Mouse (Mus musculus) heart, adult 2 months (tissue): Measurements from ENCODE around the gene Slc39a10. TPM values are rescaled to one million over a fixed set of nuclear protein-coding genes. Genes with fewer than 3 reads are reported as not detected.

ENCODE experiments used
- DNase-seq, 2 experiments: peaks; one replicate each; pipeline ENCODE4 v3.0.0; 2021
- H3K27ac ChIP-seq: fragments of 200-600 bp; 2 replicates; pipeline ENCODE4 v1.8.1; 2022
- H3K27me3 ChIP-seq: fragments of 200-500 bp; 2 replicates; pipeline ENCODE4 v1.6.1; 2012; ENCODE audit warnings: mild to moderate bottlenecking, low read length, inconsistent platforms, mixed read lengths; ENCODE audit not compliant: control insufficient read depth, insufficient read depth
- H3K36me3 ChIP-seq: fragments of 200-500 bp; 2 replicates; pipeline ENCODE4 v1.6.1; 2012; ENCODE audit warnings: low read length, inconsistent platforms; ENCODE audit not compliant: control insufficient read depth, insufficient read depth
- H3K4me1 ChIP-seq: fragments of 200-500 bp; 2 replicates; pipeline ENCODE4 v1.6.1; 2011; ENCODE audit warnings: low read length; ENCODE audit not compliant: control insufficient read depth, insufficient read depth
- H3K4me3 ChIP-seq: fragments of 200-600 bp; 2 replicates; pipeline ENCODE4 v1.8.1; 2022
- H3K79me2 ChIP-seq: fragments of 200-500 bp; replicated peaks from 2 replicates; pipeline ENCODE4 v1.6.1; 2012; ENCODE audit warnings: mild to moderate bottlenecking, inconsistent platforms, low read length, moderate library complexity, mixed read lengths; ENCODE audit not compliant: control insufficient read depth, insufficient read depth
- H3K9ac ChIP-seq: fragments of 200-500 bp; 2 replicates; pipeline ENCODE4 v1.6.1; 2012; ENCODE audit warnings: low read depth, mild to moderate bottlenecking, control low read depth, inconsistent platforms, low read length, mixed read lengths
- CTCF ChIP-seq: fragments of 200-600 bp; IDR thresholded peaks from 2 replicates; pipeline ENCODE4 v1.8.1; 2022; ENCODE audit warnings: antibody characterized with exemption, mild to moderate bottlenecking, moderate library complexity
- EP300 ChIP-seq: fragments of 200-500 bp; IDR thresholded peaks from 2 replicates; pipeline ENCODE4 v1.6.1; 2011; ENCODE audit warnings: low read depth, low read length, control low read depth; ENCODE audit not compliant: insufficient read depth
- POLR2A ChIP-seq: fragments of 200-500 bp; IDR thresholded peaks from 2 replicates; pipeline ENCODE4 v1.6.1; 2011; ENCODE audit warnings: mild to moderate bottlenecking, low read depth, low read length, control low read depth; ENCODE audit not compliant: insufficient read depth
- WGBS: fragments of 180-500 bp; shearing (Covaris S2); methylation state at CpG from one replicate; pipeline ENCODE4 v1.1.7; 2018; 5-methylcytosine and 5-hydroxymethylcytosine counted together
- intact Hi-C: fragments of 180-260 bp; cut with DNase I; formaldehyde crosslinking; loops from one replicate; pipeline ENCODE4 v1.15.1; 2025
- polyA plus RNA-seq: library from polyadenylated mRNA; depleted of rRNA; stranded (reverse); fragments of >200 nt; gene quantifications from 2 replicates; pipeline ENCODE4 v1.2.3, GENCODE M21; 2012
- total RNA-seq, 2 experiments: library from RNA; stranded (reverse); gene quantifications; 2 replicates each; pipeline ENCODE4 v1.2.3; 2021

Slc39a10 gene
- total and polyA plus RNA-seq, 3 experiments: 3.5 to 10.3 (median 9.2) TPM

GRCm38 (mm10) chr1:46886091-46886490 lies 6.6 kb downstream of the Slc39a10 start:
- Histone ChIP-seq H3K27ac (no peak overlapping the region), H3K9ac (no peak overlapping the region), H3K4me3 (no peak overlapping the region), H3K79me2 (no peaks in the 10 kb centered on the region), H3K36me3 (no peaks in the 10 kb centered on the region), H3K4me1 (no peaks in the 10 kb centered on the region), H3K27me3 (no peaks in the 10 kb centered on the region)
- intact Hi-C loops: no loop called here
- TF ChIP-seq EP300 (no peak), CTCF (no peak), POLR2A (no peak)
- DNase-seq: no peak
- WGBS: 53% methylated on average over 9 of the region's 9 CpGs

- DNase-seq: no peak
- H3K27me3 ChIP-seq: no peaks in the 10 kb centered on the region
- H3K9ac ChIP-seq: no peak overlapping the region
- H3K79me2 ChIP-seq: no peaks in the 10 kb centered on the region
- TF ChIP-seq POLR2A (no peak), CTCF (no peak), EP300 (no peak)
- H3K4me3 ChIP-seq: no peak overlapping the region
- H3K4me1 ChIP-seq: no peaks in the 10 kb centered on the region
- 21% methylated on average over 3 of the region's 3 CpGs for WGBS
- no peak overlapping the region for H3K27ac ChIP-seq
- H3K36me3 ChIP-seq: no peaks in the 10 kb centered on the region
- intact Hi-C loops: no loop called here
Observed at GRCm38 (mm10) chr1:46885231-46885630, 7.4 kb downstream of the Slc39a10 start.

GRCm38 (mm10) chr1:46879951-46880350 lies 12.7 kb downstream of the Slc39a10 start:
- Histone ChIP-seq H3K27ac (no peak overlapping the region), H3K27me3 (no peaks in the 10 kb centered on the region), H3K79me2 (no peaks in the 10 kb centered on the region), H3K4me3 (no peak overlapping the region), H3K4me1 (no peaks in the 10 kb centered on the region), H3K9ac (no peak overlapping the region), H3K36me3 (no peaks in the 10 kb centered on the region)
- DNase-seq: no peak
- intact Hi-C loops: loop anchor here (5.0 kb wide), 1 partner anchor 32 kb away; no protein-coding TSS in a partner anchor
- TF ChIP-seq EP300 (no peak), POLR2A (no peak), CTCF (no peak)

- 55% methylated on average over 3 of the region's 3 CpGs for WGBS
- no peak overlapping the region for H3K27ac ChIP-seq
- H3K79me2 ChIP-seq: no peaks in the 10 kb centered on the region
- no peaks in the 10 kb centered on the region for H3K27me3 ChIP-seq
- TF ChIP-seq EP300 (no peak), CTCF (no peak), POLR2A (no peak)
- DNase-seq: no peak
- H3K9ac ChIP-seq: no peak overlapping the region
- intact Hi-C loops: no loop called here
- no peaks in the 10 kb centered on the region for H3K36me3 ChIP-seq
- H3K4me1 ChIP-seq: no peaks in the 10 kb centered on the region
- H3K4me3 ChIP-seq: no peak overlapping the region
Observed at GRCm38 (mm10) chr1:46873770-46874169, 18.9 kb downstream of the Slc39a10 start.

GRCm38 (mm10) chr1:46869788-46870187 lies 22.9 kb downstream of the Slc39a10 start:
- Histone ChIP-seq H3K79me2 (no peaks in the 10 kb centered on the region), H3K4me3 (no peak overlapping the region), H3K36me3 (no peaks in the 10 kb centered on the region), H3K9ac (no peak overlapping the region), H3K4me1 (no peaks in the 10 kb centered on the region), H3K27me3 (no peaks in the 10 kb centered on the region), H3K27ac (no peak overlapping the region)
- intact Hi-C loops: no loop called here
- TF ChIP-seq EP300 (no peak), CTCF (no peak), POLR2A (no peak)
- no peak for DNase-seq

- intact Hi-C loops: no loop called here
- 51% methylated on average over 7 of the region's 7 CpGs for WGBS
- peaks cover 1% of the 10 kb centered on the region; the same call in 1 of the 2 replicates for H3K4me1 ChIP-seq
- TF ChIP-seq EP300: no peak
- no peak for TF ChIP-seq CTCF
- no peak for TF ChIP-seq POLR2A
- no peak overlapping the region for H3K9ac ChIP-seq
- H3K4me3 ChIP-seq: no peak overlapping the region
- H3K79me2 ChIP-seq: no peaks in the 10 kb centered on the region
- H3K36me3 ChIP-seq: no peaks in the 10 kb centered on the region
- no peaks in the 10 kb centered on the region for H3K27me3 ChIP-seq
- no peak overlapping the region for H3K27ac ChIP-seq
- no peak for DNase-seq
Observed at GRCm38 (mm10) chr1:46864175-46864885, 28.3 kb downstream of the Slc39a10 start.
